ENCODE assay signal across 27 mouse cellular contexts in genomic region chr14:76544136-76544535, GRCm38 (mm10). TPM values are rescaled to one million over a fixed set of nuclear protein-coding genes. Genes with fewer than 3 reads are reported as not detected.
"Had no signal": no experiment of that assay in that cellular context is flagged by ENCODE, and none has a peak within 500 bp of the region (broad histone marks: within the 10 kb centered on the region; RNA-seq: fewer than 3 reads in every experiment).

No protein-coding gene starts in this region.

- H3K36me3 ChIP-seq: heart, embryonic 10.5 days; heart, embryonic 12.5 days; limb, embryonic 13.5 days; liver, embryonic 12.5 days had no signal

- H3K9ac ChIP-seq: heart, embryonic 12.5 days; hindbrain, embryonic 13.5 days; hindbrain, embryonic 15.5 days; limb, embryonic 13.5 days; limb, embryonic 15.5 days; liver, embryonic 14.5 days had no signal

- H3K27ac ChIP-seq: heart, embryonic 10.5 days; hindbrain, embryonic 10.5 days; hindbrain, embryonic 13.5 days; hindbrain, embryonic 15.5 days; hindbrain, postnatal 0 days; layer of hippocampus, adult 2 months; limb, embryonic 13.5 days; limb, embryonic 15.5 days; liver, embryonic 12.5 days; liver, embryonic 14.5 days had no signal

- H3K4me1 ChIP-seq: hindbrain, embryonic 15.5 days; limb, embryonic 13.5 days; limb, embryonic 15.5 days had no signal

- DNase-seq: gastrocnemius, postnatal 14 days; gastrocnemius, postnatal 36 days; heart, adult 18-20 months; heart, postnatal 10 days; heart, postnatal 4 days; kidney, adult 11 months; kidney, adult 2 months; kidney, adult 9 months; kidney, postnatal 10 days; kidney, postnatal 25 days; kidney, postnatal 4 days; layer of hippocampus, adult 9-11 months; layer of hippocampus, postnatal 36 days; left cerebral cortex, postnatal 4 days had no signal

- H3K4me3 ChIP-seq: heart, embryonic 10.5 days; heart, embryonic 12.5 days; hindbrain, embryonic 10.5 days; hindbrain, embryonic 13.5 days; hindbrain, embryonic 15.5 days; layer of hippocampus, adult 2 months; limb, embryonic 13.5 days; limb, embryonic 15.5 days; liver, embryonic 12.5 days had no signal

- H3K27me3 ChIP-seq: heart, embryonic 12.5 days; hindbrain, embryonic 13.5 days; hindbrain, embryonic 15.5 days; limb, embryonic 13.5 days; limb, embryonic 15.5 days; liver, embryonic 12.5 days had no signal

- H3K9me3 ChIP-seq: heart, embryonic 10.5 days; heart, embryonic 12.5 days; hindbrain, embryonic 10.5 days; hindbrain, embryonic 13.5 days; hindbrain, embryonic 15.5 days; limb, embryonic 13.5 days; limb, embryonic 15.5 days; liver, embryonic 12.5 days had no signal

- ATAC-seq: hindbrain, postnatal 0 days; intestine, embryonic 16.5 days; liver, embryonic 12.5 days had no signal

- H3K4me2 ChIP-seq: heart, embryonic 12.5 days; hindbrain, embryonic 13.5 days; hindbrain, embryonic 15.5 days; limb, embryonic 13.5 days; limb, embryonic 15.5 days had no signal

RNA-seq across cellular contexts. Expression of gene Serp2, which starts 12.6 kb away (rescaled TPM):
- polyA plus RNA-seq: liver, adult 2 months had no signal
